Mouse (Mus musculus): ENCODE results near the gene Zbtb48. TPM values are rescaled to one million over a fixed set of nuclear protein-coding genes. Genes with fewer than 3 reads are reported as not detected.
A peak's percentile ranks its signal among the peaks of the same experiment; 100 is the strongest.

Zbtb48 gene
- polyA plus RNA-seq, 1 experiment from 2014 or later: 13.7 TPM

- ChIA-PET CTCF (interaction anchor here (0.8 to 1.3 kb wide), 2 partner anchors 11 to 35 kb away, joined by 3 read pairs; partner anchors contain the start of gene Zbtb48), POLR2A (interaction anchor here (0.7 to 2.2 kb wide), 2 partner anchors 16 to 45 kb away, joined by 3 to 7 read pairs; partner anchors contain the start of gene Klhl21)
- DNase-seq (ENCODE audit: low read depth, low spot score) (no peak), ATAC-seq (no peak)
- in situ Hi-C loops (cut with MboI; ENCODE audit: low pct_unique_long_range_greater_than_20kb): no loop called here
- no peak for TF ChIP-seq CTCF (IDR thresholded peaks at IDR 0.05)
- no peaks in the 10 kb centered on the region for H3K27me3 ChIP-seq
These were observed 34.4 kb downstream of the Zbtb48 start for GRCm38 (mm10) chr4:151993035-151993434.

- in situ Hi-C loops (cut with MboI; ENCODE audit: low pct_unique_long_range_greater_than_20kb): no loop called here
- DNase-seq (ENCODE audit: low read depth, low spot score) (no peak), ATAC-seq (no peak)
- CTCF ChIA-PET: no interaction called here
- POLR2A ChIA-PET: no interaction called here
- no peaks in the 10 kb centered on the region for H3K27me3 ChIP-seq
- no peak for TF ChIP-seq CTCF (IDR thresholded peaks at IDR 0.05)
These were observed 35.4 kb downstream of the Zbtb48 start for GRCm38 (mm10) chr4:151992091-151992490.

- no peak for TF ChIP-seq CTCF (IDR thresholded peaks at IDR 0.05)
- ChIA-PET CTCF (interaction anchor here (0.9 to 3.2 kb wide), 3 partner anchors 8 to 19 kb away, joined by 3 to 12 read pairs (median 3); partner anchors contain the start of gene Klhl21), POLR2A (interaction anchor here (0.9 to 1.3 kb wide), 2 partner anchors 20 to 22 kb away, joined by 3 to 6 read pairs; partner anchors contain the start of gene Klhl21)
- ATAC-seq (no peak), DNase-seq (ENCODE audit: low read depth, low spot score) (no peak)
- H3K27me3 ChIP-seq: no peaks in the 10 kb centered on the region
- in situ Hi-C loops (cut with MboI; ENCODE audit: low pct_unique_long_range_greater_than_20kb): no loop called here
These were observed 38.4 kb downstream of the Zbtb48 start for GRCm38 (mm10) chr4:151989110-151989488.

- DNase-seq (ENCODE audit: low read depth, low spot score) (no peak), ATAC-seq (peak; percentile 66)
- no peaks in the 10 kb centered on the region for H3K27me3 ChIP-seq
- POLR2A ChIA-PET: interaction anchor here (0.9 to 1.3 kb wide), 2 partner anchors 20 to 22 kb away, joined by 3 to 6 read pairs; partner anchors contain the start of gene Klhl21
- no peak for TF ChIP-seq CTCF (IDR thresholded peaks at IDR 0.05)
- in situ Hi-C loops (cut with MboI; ENCODE audit: low pct_unique_long_range_greater_than_20kb): no loop called here
- CTCF ChIA-PET: interaction anchor here (0.9 to 3.2 kb wide), 3 partner anchors 7 to 20 kb away, joined by 3 to 12 read pairs (median 3); partner anchors contain the start of gene Klhl21
These were observed 38.9 kb downstream of the Zbtb48 start, which contains the start of gene Thap3 for GRCm38 (mm10) chr4:151988342-151989109. Gene Thap3, minus strand, starts transcription at chr4:151988997.

- ChIA-PET POLR2A (no interaction called here), CTCF (no interaction called here)
- H3K27me3 ChIP-seq: no peaks in the 10 kb centered on the region
- in situ Hi-C loops (cut with MboI; ENCODE audit: low pct_unique_long_range_greater_than_20kb): no loop called here
- DNase-seq (ENCODE audit: low read depth, low spot score) (no peak), ATAC-seq (no peak)
- TF ChIP-seq CTCF (IDR thresholded peaks at IDR 0.05): no peak
These were observed 39.5 kb downstream of the Zbtb48 start for GRCm38 (mm10) chr4:151988014-151988341.

GRCm38 (mm10) chr4:151986650-151987049 lies 40.8 kb downstream of the Zbtb48 start:
- TF ChIP-seq CTCF (IDR thresholded peaks at IDR 0.05): no peak
- ATAC-seq (no peak), DNase-seq (ENCODE audit: low read depth, low spot score) (no peak)
- in situ Hi-C loops (cut with MboI; ENCODE audit: low pct_unique_long_range_greater_than_20kb): no loop called here
- no peaks in the 10 kb centered on the region for H3K27me3 ChIP-seq
- CTCF ChIA-PET: interaction anchor here (1.0 kb wide), 1 partner anchor 42 kb away, joined by 4 read pairs; no protein-coding TSS in a partner anchor
- POLR2A ChIA-PET: interaction anchor here (0.8 kb wide), 1 partner anchor 466 kb away, joined by 3 read pairs; no protein-coding TSS in a partner anchor

GRCm38 (mm10) chr4:151985886-151986285 lies 41.6 kb downstream of the Zbtb48 start:
- H3K27me3 ChIP-seq: no peaks in the 10 kb centered on the region
- in situ Hi-C loops (cut with MboI; ENCODE audit: low pct_unique_long_range_greater_than_20kb): no loop called here
- TF ChIP-seq CTCF (IDR thresholded peaks at IDR 0.05): no peak
- DNase-seq (ENCODE audit: low read depth, low spot score): no peak
- no peak for ATAC-seq
- CTCF ChIA-PET: interaction anchor here (1.0 kb wide), 1 partner anchor 43 kb away, joined by 4 read pairs; no protein-coding TSS in a partner anchor
- POLR2A ChIA-PET: interaction anchor here (0.8 kb wide), 1 partner anchor 467 kb away, joined by 3 read pairs; no protein-coding TSS in a partner anchor

- CTCF ChIA-PET: interaction anchor here (0.7 to 1.1 kb wide), 3 partner anchors 9 to 46 kb away, joined by 3 read pairs; partner anchors contain the start of gene Klhl21
- in situ Hi-C loops (cut with MboI; ENCODE audit: low pct_unique_long_range_greater_than_20kb): loop anchor here (5.0 kb wide), 1 partner anchor 44 kb away; the partner anchor contains the start of gene Zbtb48
- DNase-seq (ENCODE audit: low read depth, low spot score): no peak
- no peaks in the 10 kb centered on the region for H3K27me3 ChIP-seq
- no peak for TF ChIP-seq CTCF (IDR thresholded peaks at IDR 0.05)
- POLR2A ChIA-PET: interaction anchor here (1.4 kb wide), 1 partner anchor 55 kb away, joined by 4 read pairs; the partner anchor contains the start of genes Nol9 and Tas1r1
- ATAC-seq: no peak
These were observed 43.9 kb downstream of the Zbtb48 start for GRCm38 (mm10) chr4:151983560-151983959.

GRCm38 (mm10) chr4:151983043-151983442 lies 44.4 kb downstream of the Zbtb48 start:
- CTCF ChIA-PET: interaction anchor here (0.9 to 1.1 kb wide), 2 partner anchors 26 to 46 kb away, joined by 3 read pairs; partner anchors contain the start of gene Klhl21
- no peak for TF ChIP-seq CTCF (IDR thresholded peaks at IDR 0.05)
- ATAC-seq (no peak), DNase-seq (ENCODE audit: low read depth, low spot score) (no peak)
- no peaks in the 10 kb centered on the region for H3K27me3 ChIP-seq
- POLR2A ChIA-PET: interaction anchor here (1.4 kb wide), 1 partner anchor 56 kb away, joined by 4 read pairs; the partner anchor contains the start of genes Nol9 and Tas1r1
- in situ Hi-C loops (cut with MboI; ENCODE audit: low pct_unique_long_range_greater_than_20kb): loop anchor here (5.0 kb wide), 1 partner anchor 44 kb away; the partner anchor contains the start of gene Zbtb48

GRCm38 (mm10) chr4:151981363-151981762 lies 46.1 kb downstream of the Zbtb48 start:
- CTCF ChIA-PET: interaction anchor here (0.8 to 3.1 kb wide), 8 partner anchors 9 to 56 kb away, joined by 3 to 21 read pairs (median 7); partner anchors contain the start of genes Klhl21, Nol9, Tas1r1 and Thap3
- POLR2A ChIA-PET: interaction anchor here (0.9 kb wide), 1 partner anchor 27 kb away, joined by 3 read pairs; the partner anchor contains the start of gene Klhl21
- TF ChIP-seq CTCF (IDR thresholded peaks at IDR 0.05): no peak
- DNase-seq (ENCODE audit: low read depth, low spot score) (no peak), ATAC-seq (peak; percentile 69)
- no peaks in the 10 kb centered on the region for H3K27me3 ChIP-seq
- in situ Hi-C loops (cut with MboI; ENCODE audit: low pct_unique_long_range_greater_than_20kb): loop anchor here (5.0 kb wide), 1 partner anchor 46 kb away; the partner anchor contains the start of gene Zbtb48
